8 mouse cellular contexts compared by ENCODE assay signal in genomic region chr11:97840135-97840490, GRCm38 (mm10). TPM values are rescaled to one million over a fixed set of nuclear protein-coding genes. Genes with fewer than 3 reads are reported as not detected.
DNase-seq lines count a peak whose midpoint lies in the region; ATAC-seq and TF ChIP-seq lines count a peak whose summit lies in the region.

No protein-coding gene starts in this region.

- TF ChIP-seq CTCF in forebrain, postnatal 0 days (IDR thresholded peaks at IDR 0.05; ENCODE audit: low read depth), result no peak

- peak overlapping the region; percentile 77 for H3K9ac ChIP-seq in forebrain, postnatal 0 days
- peak overlapping the region; percentile 50; the same call in 1 of the 2 replicates for H3K9ac ChIP-seq in liver, embryonic 16.5 days (ENCODE audit: low read depth, low read length)

- peak; percentile 84 for DNase-seq in heart, adult 11 months
- no peak for DNase-seq in heart, adult 9 months (ENCODE audit: low spot score in 2 of 2)
- DNase-seq in CD4-positive, CD25-positive, alpha-beta regulatory T cell, adult 2 months (ENCODE audit: low read depth, low spot score), result peak; percentile 44
- no peak for DNase-seq in forebrain, postnatal 0 days
- no peak for DNase-seq in B cell, adult 2 months
- no peak for DNase-seq in urinary bladder, postnatal 4 days (ENCODE audit: low spot score in 2 of 2)
- DNase-seq in layer of hippocampus, adult 18-20 months (ENCODE audit: low spot score in 2 of 2), result no peak

- WGBS in forebrain, postnatal 0 days, result 51% methylated on average over 2 of the region's 2 CpGs
- 58% methylated on average over 2 of the region's 2 CpGs for WGBS in liver, embryonic 16.5 days (ENCODE audit: insufficient replicate concordance)

- ATAC-seq in forebrain, postnatal 0 days, result no peak
- ATAC-seq in liver, embryonic 16.5 days (ENCODE audit: low read depth), result no peak

- H3K27ac ChIP-seq in forebrain, postnatal 0 days (ENCODE audit: low read depth, low read length), result peak overlapping the region; percentile 90
- no peak overlapping the region for H3K27ac ChIP-seq in liver, embryonic 16.5 days (ENCODE audit: low read length)

- no peaks in the 10 kb centered on the region for H3K27me3 ChIP-seq in forebrain, postnatal 0 days (ENCODE audit: insufficient read depth, low read length)
- no peaks in the 10 kb centered on the region for H3K27me3 ChIP-seq in liver, embryonic 16.5 days (ENCODE audit: control insufficient read depth, insufficient read depth, low read depth, low read length)

- no peaks in the 10 kb centered on the region for H3K9me3 ChIP-seq in forebrain, postnatal 0 days (ENCODE audit: low read length)
- H3K9me3 ChIP-seq in liver, embryonic 16.5 days (replicated peaks; ENCODE audit: control insufficient read depth, low read length), result no peaks in the 10 kb centered on the region

- H3K4me2 ChIP-seq in forebrain, postnatal 0 days (ENCODE audit: low read depth), result peak overlapping the region; percentile 60
- peak overlapping the region; percentile 59; the same call in 1 of the 2 replicates for H3K4me2 ChIP-seq in liver, embryonic 16.5 days (ENCODE audit: low read depth, low read length)

- H3K36me3 ChIP-seq in forebrain, postnatal 0 days (ENCODE audit: insufficient read depth), result peaks cover 30% of the 10 kb centered on the region
- no peaks in the 10 kb centered on the region for H3K36me3 ChIP-seq in liver, embryonic 16.5 days (ENCODE audit: control insufficient read depth, insufficient read depth)

- peak overlapping the region; percentile 53 for H3K4me3 ChIP-seq in forebrain, postnatal 0 days (ENCODE audit: low read depth, low read length)
- no peak overlapping the region for H3K4me3 ChIP-seq in liver, embryonic 16.5 days (ENCODE audit: low read depth, low read length)

- no peaks in the 10 kb centered on the region for H3K4me1 ChIP-seq in forebrain, postnatal 0 days (ENCODE audit: insufficient read depth)
- peaks cover 18% of the 10 kb centered on the region for H3K4me1 ChIP-seq in liver, embryonic 16.5 days (ENCODE audit: control insufficient read depth, low read depth, low read length)

RNA-seq across cellular contexts. Expression of gene B230217C12Rik, which starts 0.5 kb away (rescaled TPM):
- 21.0 and 24.8 TPM in 2 replicates for total RNA-seq in forebrain, postnatal 0 days (2014; rRNA removed)
- 28.6 and 31.5 TPM in 2 replicates for polyA plus RNA-seq in forebrain, postnatal 0 days (2015; fragmentation: Nextera tagmentation; extraction: Ambion mirVana)
- 0.19 and 0.36 TPM in 2 replicates for polyA plus RNA-seq in liver, embryonic 16.5 days (2015; fragmentation: Nextera tagmentation; extraction: Ambion mirVana)
- total RNA-seq in layer of hippocampus, adult 18-20 months (2021), result 10 to 100 TPM; 70.8 to 71.5 TPM

RNA-seq across cellular contexts. Expression of gene Lasp1, which starts 41.3 kb away (rescaled TPM):
- 142 and 153 TPM in 2 replicates for total RNA-seq in forebrain, postnatal 0 days (2014; rRNA removed)
- polyA plus RNA-seq in forebrain, postnatal 0 days (2015; fragmentation: Nextera tagmentation; extraction: Ambion mirVana), result 117 and 152 TPM in 2 replicates
- 32.3 and 38.3 TPM in 2 replicates for polyA plus RNA-seq in liver, embryonic 16.5 days (2015; fragmentation: Nextera tagmentation; extraction: Ambion mirVana)
- 100 to 1,000 TPM; 107 to 110 TPM for total RNA-seq in layer of hippocampus, adult 18-20 months (2021)

RNA-seq across cellular contexts. Expression of gene Fbxo47, which starts 43.8 kb away (rescaled TPM):
- 1.3 and 1.8 TPM in 2 replicates for total RNA-seq in forebrain, postnatal 0 days (2014; rRNA removed)
- 0.43 and 0.58 TPM in 2 replicates for polyA plus RNA-seq in forebrain, postnatal 0 days (2015; fragmentation: Nextera tagmentation; extraction: Ambion mirVana)
- 0.39 TPM in 2 replicates for polyA plus RNA-seq in liver, embryonic 16.5 days (2015; fragmentation: Nextera tagmentation; extraction: Ambion mirVana)
- 1 to 10 TPM; 1.6 to 2.6 TPM for total RNA-seq in layer of hippocampus, adult 18-20 months (2021)

RNA-seq across cellular contexts. Expression of gene Rpl23, which starts 57.9 kb away (rescaled TPM):
- 310 and 470 TPM in 2 replicates for total RNA-seq in forebrain, postnatal 0 days (2014; rRNA removed)
- 346 and 490 TPM in 2 replicates for polyA plus RNA-seq in forebrain, postnatal 0 days (2015; fragmentation: Nextera tagmentation; extraction: Ambion mirVana)
- polyA plus RNA-seq in liver, embryonic 16.5 days (2015; fragmentation: Nextera tagmentation; extraction: Ambion mirVana), result 232 and 261 TPM in 2 replicates
- 100 to 1,000 TPM; 367 to 379 TPM for total RNA-seq in layer of hippocampus, adult 18-20 months (2021)

Comparison
In these comparisons a context has a peak if more than half of its experiments do, and no peak if none do; other contexts are left out.
1. DNase-seq: peak in heart, adult 11 months (single experiment) and CD4-positive, CD25-positive, alpha-beta regulatory T cell, adult 2 months (single experiment); none in heart, adult 9 months (0 of 2), forebrain, postnatal 0 days (single experiment), B cell, adult 2 months (0 of 2), urinary bladder, postnatal 4 days (0 of 2) and layer of hippocampus, adult 18-20 months (0 of 2).